Mouse (Mus musculus) c-Kit-positive CD71-positive TER-119-negative erythroid progenitor cells, embryonic 14.5 days (primary cell): Measurements from ENCODE around the gene 2010300C02Rik.

Source experiments
- DNase-seq: peaks from one replicate; pipeline ENCODE4 v3.0.0-alpha.2; 2013; ENCODE audit warnings: low read depth

2010300C02Rik gene

DNA sequence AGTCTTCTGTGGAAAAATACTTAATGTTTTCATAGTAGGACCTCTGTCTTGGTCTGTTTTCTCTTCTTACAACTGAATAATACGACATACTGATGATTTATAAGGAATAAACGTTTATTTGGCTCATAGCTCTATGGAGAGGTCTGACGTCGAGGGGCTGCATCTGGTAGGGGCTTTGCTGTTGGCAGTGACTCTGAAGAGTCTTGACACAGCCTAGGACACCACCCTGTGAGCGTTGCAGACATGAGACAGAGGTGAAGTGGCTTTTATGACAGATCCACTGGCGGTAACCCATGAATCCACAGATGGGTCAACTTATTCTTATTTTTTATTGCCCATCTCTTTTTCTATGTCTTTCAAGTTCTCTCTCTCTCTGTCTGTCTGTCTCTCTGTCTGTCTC, 52.5 kb downstream of the 2010300C02Rik start:
- DNase-seq: no peak

DNA sequence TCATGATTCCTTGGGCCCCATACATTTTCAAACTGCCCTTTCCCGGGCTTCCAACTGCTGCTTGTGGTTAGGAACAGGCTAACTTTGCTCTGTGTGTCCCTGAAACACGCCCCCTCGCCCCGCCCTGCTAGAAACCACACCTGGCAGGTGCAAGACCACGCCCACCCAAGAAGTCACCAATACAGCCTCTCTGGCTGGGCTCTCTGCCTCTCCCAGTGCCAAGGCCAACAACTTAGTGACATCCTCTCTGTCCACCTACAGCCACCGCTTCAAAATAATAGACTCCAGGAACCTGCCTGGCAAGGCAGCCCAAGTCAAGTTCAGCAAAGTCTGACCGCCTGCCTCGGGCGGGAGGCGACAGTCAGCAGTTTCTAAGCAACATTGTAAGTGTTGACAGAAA, 53.3 kb downstream of the 2010300C02Rik start:
- DNase-seq: no peak

DNA sequence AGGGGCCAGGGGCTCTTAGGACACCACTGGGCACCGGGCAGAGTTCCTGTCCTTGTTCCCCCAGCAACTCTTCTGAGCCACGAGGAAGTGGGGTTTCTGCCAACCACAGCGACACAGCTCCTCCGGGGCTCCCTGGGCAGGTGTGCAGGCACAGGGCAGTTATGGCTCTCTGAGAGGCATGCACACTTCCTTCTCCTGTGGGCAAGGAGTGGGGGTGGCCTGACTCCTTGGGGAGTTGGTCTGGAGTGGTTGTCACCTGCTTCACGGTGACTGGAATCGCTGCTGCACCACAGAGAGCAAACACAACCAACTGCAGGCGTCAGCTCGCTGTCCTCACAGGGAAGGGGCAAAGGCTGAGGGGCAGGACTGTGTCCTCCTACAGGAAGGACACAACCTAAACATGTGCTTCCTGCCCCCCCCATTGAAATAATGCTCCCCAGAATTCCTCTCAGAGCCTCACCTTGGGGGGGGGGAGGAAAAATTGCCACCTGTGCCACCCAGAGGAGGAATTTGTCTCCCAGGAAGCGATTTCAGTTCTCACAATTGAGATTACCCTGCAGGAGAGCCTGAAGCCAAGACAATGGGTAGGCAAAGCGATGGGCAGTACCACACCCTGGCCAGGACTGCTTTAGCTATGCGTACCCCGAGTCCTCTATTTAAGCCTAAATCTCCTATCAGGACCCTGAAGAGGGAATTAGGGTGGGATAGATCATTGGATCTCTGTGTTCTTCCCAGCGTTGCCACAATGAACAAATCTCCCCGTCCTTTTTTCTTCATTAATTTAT, 54.2 kb downstream of the 2010300C02Rik start:
- no peak for DNase-seq

DNA sequence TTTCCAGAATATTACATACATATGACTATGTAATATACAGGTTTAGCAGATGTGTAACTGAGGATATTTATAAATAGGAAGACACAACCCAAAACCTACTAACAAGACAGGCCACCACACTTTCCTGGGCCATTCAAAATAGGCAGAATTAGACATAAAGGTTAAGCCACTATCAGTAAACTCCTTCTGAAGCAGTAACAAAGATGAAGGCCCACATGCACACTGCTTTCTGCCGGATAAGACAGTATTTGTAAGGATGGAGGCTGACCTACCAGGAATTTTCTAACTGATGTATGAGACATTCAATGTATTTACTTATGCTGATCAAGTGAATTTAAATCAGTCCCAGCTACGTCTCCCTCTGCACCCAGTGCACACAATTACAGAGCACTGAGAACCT, 55.4 kb downstream of the 2010300C02Rik start:
- no peak for DNase-seq

DNA sequence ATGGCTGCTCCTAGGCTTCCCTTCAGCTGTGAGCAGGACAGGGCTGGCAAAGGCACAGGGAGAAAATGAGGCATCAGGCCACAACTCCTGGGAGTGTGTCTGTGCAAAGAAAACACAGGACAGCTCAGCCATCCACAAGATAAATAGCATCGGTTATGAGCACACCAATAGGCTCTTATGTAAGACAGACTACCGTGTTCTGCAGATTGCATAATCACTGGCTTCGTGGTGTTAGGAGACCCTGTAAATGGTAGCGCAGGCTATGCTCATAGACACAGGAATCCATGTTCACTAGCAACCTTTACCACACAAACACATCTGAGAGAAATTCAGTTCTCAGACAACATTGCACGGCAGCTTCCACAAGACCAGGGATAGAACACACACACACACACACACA, 56.3 kb downstream of the 2010300C02Rik start:
- no peak for DNase-seq

DNA sequence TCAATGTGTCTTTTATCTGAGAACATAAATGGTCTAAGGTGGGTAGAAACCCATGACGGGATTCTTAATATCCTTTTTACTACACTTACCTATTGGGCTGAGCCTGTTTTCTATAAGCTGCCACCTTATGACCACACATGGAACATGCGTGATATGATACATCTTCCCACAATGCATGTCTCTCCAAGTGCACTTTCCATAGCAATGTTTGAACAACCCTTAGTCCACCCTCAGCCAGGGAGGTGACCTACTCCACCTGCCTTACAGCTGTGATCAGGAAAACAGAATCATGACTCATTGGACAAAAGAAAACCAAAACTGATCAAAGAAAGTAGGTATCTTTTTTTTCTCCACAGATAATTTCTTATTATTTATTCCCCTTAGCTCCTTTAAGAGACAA, 63.9 kb downstream of the 2010300C02Rik start:
- no peak for DNase-seq

DNA sequence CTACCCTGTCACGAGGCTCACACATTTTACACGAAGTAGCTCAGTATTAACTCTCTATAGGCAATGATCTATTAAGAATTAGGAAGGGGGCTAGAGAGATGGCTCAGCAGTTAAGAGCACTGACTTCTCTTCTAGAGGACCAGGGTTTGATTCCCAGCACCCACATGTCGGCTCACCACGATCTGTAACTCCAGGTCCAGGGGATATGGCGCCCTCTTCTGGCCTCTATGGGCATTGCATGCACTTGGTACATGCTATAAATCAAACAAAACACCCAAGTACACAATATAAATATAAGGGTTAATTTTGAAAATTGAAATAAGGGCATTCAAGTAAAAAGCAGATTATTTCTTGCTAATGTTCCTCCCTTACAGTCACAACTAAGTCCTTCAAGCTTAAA, 65.9 kb downstream of the 2010300C02Rik start:
- no peak for DNase-seq

DNA sequence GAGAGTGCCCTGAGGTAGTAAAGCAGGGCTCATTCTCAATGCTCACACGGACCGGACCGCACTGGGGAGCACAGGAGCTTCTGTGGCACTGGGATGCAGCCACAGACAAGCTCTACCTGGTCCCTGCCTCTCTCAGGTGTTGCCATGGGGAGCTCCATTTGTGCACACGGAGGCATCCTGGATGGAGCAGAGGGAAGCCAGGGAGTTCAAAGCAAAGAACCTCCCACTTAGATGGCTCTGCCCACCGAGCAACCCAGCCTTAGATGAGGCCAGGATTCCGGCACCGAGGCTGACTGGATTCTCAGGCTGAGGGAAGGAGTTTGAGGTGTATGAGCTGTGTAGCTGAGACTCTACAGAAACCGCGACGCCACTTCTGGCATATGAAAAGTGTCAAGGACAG, 72.8 kb downstream of the 2010300C02Rik start:
- no peak for DNase-seq

DNA sequence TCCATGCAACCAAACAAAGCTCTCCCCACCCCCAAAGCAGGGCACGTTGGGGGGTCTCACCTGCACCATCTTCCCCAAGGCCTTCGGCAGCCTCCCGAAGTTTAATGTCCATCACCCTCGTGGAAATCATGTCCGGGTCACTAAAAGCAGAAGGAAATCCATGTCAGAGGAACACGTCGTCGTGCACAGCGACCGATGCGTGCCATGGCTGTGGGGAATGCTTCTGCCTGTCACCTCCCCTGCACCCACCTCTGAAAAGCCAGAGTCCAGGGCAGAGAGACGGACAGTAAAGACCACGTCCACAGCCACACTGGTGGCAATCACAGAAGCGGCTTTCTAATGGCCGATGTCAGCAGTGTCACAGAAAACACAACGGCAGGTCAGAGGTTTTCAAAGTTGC, 75.4 kb downstream of the 2010300C02Rik start:
- DNase-seq: no peak

DNA sequence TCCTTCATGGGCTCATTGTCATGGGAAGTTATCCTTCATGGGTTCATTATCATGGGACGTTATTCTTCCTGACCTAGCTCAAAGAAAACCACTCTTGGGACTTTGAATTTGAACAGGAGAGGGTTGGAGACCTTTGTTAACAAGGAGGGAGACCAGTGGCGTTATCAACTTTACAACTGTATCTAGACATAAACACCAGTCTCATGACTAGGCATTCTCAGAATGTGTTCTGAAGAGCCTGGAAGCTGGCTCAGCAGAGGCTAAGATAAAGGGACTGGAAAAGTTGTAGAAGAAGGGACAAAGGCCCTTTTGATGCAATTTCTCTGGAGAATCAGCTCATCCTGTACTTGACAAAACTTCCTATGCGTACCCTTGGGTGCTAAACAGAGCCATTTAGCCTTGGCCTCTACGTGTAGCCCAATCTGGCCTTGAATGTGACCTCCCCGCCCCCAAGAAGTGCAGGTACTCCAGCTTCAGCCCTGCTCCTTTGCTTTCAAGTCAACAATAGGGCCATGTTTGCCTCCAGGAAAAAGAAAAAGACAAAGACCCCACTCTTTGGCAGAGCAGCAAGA, 76.0 kb downstream of the 2010300C02Rik start:
- peak; percentile 33 for DNase-seq

DNA sequence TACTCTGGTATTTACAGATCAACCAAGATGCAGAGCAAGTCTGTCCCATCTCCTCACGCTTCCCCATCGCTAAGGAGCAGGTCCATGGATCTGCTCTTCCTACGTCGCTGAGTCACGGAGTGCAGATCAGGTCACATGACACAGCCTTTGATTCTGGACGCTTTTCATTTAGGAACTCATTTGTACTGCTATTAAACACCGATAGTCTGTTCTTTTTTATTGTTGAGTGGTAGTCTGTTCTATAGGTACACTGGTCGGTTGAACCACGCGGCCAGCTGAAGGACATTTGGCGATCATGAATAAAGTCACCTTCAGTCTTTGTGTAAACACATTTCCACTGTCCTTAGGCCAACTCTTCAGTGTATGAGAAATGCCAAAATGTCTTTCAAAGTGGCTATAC, 78.5 kb downstream of the 2010300C02Rik start:
- DNase-seq: no peak

DNA sequence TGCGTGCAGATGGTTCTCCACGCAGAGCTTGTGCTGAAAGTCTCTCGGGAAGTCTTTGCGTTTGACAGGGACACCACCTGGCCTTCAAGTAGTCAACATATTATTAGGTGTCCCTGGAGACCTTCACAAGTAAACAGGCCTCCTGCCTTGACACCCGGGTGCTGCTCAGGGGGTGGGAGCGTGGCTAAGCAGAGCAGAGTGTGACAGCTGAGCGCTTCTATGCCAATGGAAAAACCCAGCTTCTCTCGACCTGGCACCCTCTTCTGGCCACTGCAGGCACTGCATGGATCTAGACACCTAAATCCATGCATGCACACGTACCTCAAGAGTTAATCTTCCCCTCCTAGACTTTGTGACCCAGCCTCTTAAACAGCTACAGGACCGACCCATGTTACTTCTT, 80.8 kb downstream of the 2010300C02Rik start:
- peak; percentile 51 for DNase-seq

DNA sequence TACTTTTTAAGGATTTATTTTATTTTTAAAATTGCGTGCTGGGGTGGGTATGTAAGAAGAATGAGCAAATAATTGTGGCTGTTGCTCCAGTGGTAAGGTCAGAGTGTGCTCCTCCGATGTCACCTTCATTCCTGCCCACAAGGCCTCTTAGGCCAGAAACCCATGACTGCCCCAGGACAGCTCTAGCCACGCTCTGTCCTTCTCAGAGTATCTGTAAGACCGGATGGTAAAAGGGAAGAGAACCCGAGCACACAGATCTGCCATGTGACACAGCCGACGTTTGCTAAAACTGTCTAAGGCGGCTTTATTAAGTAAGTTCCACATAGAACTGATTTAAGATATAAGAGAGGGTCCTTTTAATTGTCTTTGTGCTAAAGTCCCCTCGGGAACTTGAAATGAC, 81.3 kb downstream of the 2010300C02Rik start:
- no peak for DNase-seq

DNA sequence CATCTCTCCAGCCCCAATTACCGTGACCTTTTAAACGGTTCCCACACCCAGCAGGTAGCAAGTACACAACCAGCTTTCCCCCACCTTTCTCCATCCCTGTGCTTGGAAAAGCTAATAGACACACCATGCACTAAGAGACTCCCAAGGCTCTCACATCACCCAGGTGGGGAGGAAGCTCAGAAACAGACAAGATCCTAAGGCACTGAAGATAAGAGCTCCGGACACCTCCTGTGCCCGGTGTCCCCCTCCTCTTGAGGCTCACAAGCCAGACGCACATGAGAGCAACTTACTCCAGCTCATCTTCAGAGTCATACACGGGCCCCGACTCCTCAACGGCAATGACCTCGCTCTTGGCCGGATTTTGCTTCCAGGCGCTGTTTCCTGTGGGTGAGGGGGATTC, 82.3 kb downstream of the 2010300C02Rik start:
- DNase-seq: no peak

DNA sequence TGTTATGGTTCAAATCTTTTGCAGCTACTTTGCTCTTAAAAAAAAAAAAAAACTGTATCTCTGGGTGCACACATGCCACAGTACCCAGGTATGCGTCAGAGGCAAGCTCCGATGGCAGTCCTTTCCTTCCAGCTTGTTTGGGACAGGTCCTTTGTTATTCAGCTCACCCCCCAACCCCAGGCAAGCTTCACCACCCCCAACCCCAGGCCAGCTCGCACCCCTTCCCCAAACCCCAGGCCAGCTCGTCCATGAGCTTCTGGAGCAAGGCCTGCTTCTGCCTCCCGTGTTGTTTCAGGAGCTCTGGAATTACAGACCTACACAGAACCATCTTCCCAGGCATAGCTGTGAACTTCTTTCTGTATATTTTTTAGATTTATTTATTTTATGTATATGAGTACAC, 83.1 kb downstream of the 2010300C02Rik start:
- no peak for DNase-seq

DNA sequence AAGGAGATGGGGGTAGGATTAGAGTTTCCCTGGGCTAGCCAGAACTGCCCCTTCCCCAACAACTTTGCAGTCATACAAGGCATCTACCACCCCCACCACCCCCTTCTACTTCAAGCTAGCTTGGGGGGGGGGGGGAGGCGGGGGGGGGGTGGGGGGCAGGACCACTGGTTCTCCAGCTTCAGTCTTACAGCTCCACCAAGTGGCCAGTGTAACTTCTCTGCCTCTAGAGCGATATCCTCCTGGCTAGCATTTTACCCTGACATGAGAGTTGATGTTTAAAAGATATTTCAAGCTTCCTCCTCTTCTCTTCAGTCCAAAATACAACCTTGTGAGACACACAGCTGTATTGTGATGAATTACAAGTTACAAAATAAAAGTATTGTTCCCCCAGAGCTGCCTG, 83.7 kb downstream of the 2010300C02Rik start:
- peak; percentile 32 for DNase-seq

DNA sequence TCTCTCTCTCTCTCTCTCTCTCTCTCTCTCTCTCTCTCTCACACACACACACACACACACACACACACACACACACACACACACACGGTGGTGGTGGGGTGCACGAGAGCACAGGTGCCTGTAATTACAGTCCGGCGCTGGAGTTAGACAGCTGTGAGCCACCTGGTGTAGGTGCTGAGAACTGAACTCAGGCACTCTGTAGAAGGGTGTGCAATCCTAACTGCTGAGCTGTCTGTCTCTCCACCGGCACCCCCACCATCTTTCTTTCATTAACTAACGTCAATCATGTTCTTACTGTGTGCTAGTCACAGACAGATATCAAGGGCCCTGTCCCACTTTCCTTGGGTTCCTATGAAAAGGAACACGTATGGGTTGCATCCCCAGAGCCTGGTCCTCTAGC, 84.2 kb downstream of the 2010300C02Rik start:
- DNase-seq: no peak

DNA sequence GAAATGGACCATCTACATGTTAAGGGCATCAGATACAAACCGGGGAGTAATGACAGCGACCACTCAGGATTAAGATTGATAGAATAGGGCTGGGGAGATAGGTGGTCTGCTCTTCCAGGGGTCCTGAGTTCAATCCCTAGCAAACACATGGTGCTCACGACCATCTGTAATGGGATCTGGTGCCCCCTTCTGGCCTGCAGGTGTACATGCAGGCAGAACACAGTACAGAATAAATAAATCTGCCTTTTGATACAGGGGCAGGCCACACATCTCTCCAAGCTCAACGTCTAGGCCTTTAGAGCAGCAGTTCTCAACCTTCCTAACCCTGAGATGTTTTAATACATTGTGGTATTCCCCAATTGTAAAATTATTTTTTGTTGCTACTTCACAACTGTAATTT, 85.2 kb downstream of the 2010300C02Rik start:
- no peak for DNase-seq

DNA sequence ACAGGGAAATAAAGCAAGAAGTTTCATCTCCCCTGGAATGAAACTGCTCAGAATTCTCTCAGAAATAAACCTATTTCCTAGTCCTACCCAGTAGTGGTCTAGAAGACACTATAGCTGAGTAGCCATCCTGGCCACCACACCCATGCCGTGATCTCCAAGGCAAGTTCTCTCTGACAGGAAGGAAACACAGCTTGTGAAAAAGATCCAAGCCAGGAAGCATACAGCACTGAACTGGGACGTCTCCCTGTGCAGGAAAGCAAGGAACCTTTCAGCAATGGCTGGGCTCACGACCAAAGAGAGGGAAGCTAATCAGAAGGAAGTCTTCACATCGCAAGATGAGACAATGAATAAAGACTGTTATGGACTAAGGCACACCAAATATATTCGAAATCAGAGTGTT, 86.4 kb downstream of the 2010300C02Rik start:
- no peak for DNase-seq

DNA sequence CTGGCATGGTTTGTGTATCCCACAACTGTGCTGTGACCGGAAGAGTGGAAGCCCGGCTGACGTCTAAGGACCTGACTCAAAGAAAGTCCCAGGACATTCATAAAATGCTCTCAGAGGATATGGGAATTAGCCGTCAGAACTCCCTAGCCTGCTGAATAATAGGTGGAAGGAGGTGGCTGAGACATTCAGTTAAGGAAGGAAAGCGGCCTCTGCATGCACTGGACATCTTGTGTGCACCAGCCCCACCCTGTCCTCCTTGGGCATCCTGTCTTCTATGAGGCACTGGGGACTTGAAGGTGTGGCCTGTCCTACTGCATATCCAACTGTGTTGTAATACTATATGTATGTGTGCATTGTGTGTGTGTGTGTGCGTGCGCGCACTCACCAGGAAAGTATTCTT, 87.5 kb downstream of the 2010300C02Rik start:
- DNase-seq: no peak

DNA sequence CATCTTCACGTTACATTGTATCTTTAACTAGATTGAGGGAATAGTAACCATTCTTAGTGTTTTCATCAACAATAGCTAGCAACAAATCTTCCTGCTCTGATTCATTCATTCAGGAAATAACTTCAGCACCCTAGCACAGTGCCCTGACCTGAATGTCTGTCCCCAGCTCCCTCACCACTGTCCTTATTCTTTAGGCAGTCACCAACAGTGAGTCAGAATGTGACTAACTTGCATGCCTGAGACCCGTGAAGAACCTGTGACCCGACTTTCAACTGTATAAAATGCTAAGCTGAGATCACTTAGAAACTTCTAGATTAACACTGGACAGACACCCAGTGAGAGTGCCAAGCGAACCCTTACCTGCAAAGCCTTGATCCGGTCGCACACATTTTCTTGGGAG, 88.4 kb downstream of the 2010300C02Rik start:
- no peak for DNase-seq

DNA sequence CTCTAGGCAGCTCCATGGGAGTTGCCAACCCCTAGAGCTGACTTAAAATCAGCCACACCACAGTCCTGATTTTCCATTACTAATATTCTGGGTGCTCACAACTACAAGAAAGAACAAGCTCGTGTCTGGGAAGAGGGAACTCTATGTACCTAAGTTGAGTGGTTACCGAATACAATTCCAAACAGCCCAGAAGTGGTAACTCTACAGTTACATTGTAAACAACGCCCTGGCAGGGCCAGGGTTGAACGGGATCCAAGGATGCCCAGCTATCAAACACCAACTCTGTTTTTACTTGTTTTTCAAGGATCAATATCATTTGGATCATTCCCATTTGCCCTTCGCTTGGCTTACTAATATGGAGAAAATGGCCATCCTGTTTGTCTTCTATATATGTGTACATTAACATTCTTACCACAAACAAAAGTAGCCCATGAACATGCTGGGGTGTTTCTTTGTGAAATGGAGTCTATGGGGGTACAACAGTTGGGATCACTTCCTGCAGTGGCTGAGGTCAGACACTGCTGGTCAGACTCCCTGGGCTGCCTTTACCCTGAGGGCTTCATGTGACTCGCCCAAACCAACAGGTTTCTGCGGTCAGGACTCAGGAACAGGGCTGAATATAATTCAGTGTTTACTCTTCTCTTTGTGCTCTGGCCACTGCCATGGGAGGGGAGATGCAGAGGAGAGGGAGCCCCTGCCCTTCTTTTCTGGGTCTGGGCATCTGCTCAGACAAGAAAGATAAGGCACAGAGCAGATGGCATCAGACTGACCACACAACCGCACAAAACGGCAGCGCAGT, 89.3 kb downstream of the 2010300C02Rik start:
- no peak for DNase-seq

DNA sequence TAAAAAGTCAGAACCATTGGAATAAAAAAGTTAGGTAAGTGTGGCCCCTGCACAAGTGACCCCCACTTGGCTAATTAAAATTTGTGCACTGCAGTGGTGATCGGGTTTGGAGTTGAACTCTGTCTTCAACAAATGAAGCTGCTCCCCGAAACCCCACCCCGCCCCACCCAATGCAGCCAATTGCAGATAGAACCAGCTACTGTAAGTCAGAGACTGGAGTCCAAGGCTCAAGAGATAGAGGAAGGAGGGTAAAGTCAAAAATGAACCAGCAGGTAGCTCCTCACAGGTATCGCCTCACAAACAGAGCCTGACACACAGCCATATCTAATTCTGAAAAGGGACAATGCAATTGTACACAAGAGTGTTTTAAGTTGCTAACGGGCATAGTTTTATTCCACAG, 90.0 kb downstream of the 2010300C02Rik start:
- DNase-seq: no peak
